9 mouse cellular contexts compared by ENCODE assay signal in the genomic region with DNA sequence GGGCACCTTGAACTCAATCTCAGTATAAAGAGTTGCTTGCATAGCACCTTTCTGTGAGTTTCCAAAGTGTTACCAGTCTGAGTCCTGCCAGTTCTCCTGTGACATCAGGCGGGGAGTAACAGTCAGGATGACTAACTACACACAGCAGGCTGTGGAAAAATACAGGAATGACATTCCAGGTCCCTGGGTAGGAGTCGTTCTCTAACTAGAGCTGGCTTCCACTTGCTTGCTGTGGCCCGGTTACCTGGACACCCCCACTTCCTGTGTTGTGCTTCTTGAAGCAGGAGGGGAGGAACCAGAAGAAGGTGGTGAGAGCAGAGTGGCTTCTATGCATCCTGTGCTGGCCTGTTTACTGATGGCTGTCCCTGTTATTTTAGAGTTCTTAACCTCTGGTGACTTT.
DNase-seq lines count a peak whose midpoint lies in the region; ATAC-seq lines count a peak whose summit lies in the region.
"Had no signal": no experiment of that assay in that cellular context is flagged by ENCODE, and none has a peak within 500 bp of the region (broad histone marks: within the 10 kb centered on the region; RNA-seq: fewer than 3 reads in every experiment).

No protein-coding gene starts in this region.

- DNase-seq in lung, adult 18-20 months: peak; percentile 34 to 56
- DNase-seq in lung, postnatal 10 days: no peak
- peak; percentile 10 for DNase-seq in adrenal gland, postnatal 10 days
- DNase-seq in thymus, postnatal 0 days (ENCODE audit: low spot score): peak; percentile 81
- DNase-seq in yolk sac, embryonic 10.5 days (ENCODE audit: low spot score): no peak
- no peak for DNase-seq in hindbrain, embryonic 11.5 days (ENCODE audit: low spot score)
- DNase-seq in gastrocnemius, adult 8-10 months (ENCODE audit: low spot score in 2 of 2): no peak

- H3K36me3 ChIP-seq in kidney, embryonic 16.5 days (ENCODE audit: insufficient read depth, low read length): no peaks in the 10 kb centered on the region
- H3K36me3 ChIP-seq in hindbrain, embryonic 11.5 days (ENCODE audit: control insufficient read depth, insufficient read depth, low read length): no peaks in the 10 kb centered on the region
- H3K36me3 ChIP-seq: midbrain, embryonic 12.5 days had no signal

- no peaks in the 10 kb centered on the region for H3K9me3 ChIP-seq in kidney, embryonic 16.5 days (ENCODE audit: low read length)
- H3K9me3 ChIP-seq in hindbrain, embryonic 11.5 days (ENCODE audit: control insufficient read depth, low read length): no peaks in the 10 kb centered on the region
- H3K9me3 ChIP-seq: midbrain, embryonic 12.5 days had no signal

- no peaks in the 10 kb centered on the region for H3K27me3 ChIP-seq in kidney, embryonic 16.5 days (ENCODE audit: insufficient read depth, low read length)
- no peaks in the 10 kb centered on the region for H3K27me3 ChIP-seq in hindbrain, embryonic 11.5 days (ENCODE audit: control insufficient read depth, insufficient read depth, low read length)
- H3K27me3 ChIP-seq: midbrain, embryonic 12.5 days had no signal

- H3K4me2 ChIP-seq in kidney, embryonic 16.5 days (replicated peaks; ENCODE audit: low read depth, low read length): no peak overlapping the region
- no peak overlapping the region for H3K4me2 ChIP-seq in hindbrain, embryonic 11.5 days (replicated peaks; ENCODE audit: low read depth, low read length)
- H3K4me2 ChIP-seq: midbrain, embryonic 12.5 days had no signal

- peak; percentile 57; the same call in 1 of the 2 replicates for ATAC-seq in kidney, embryonic 16.5 days (ENCODE audit: low FRiP score, low TSS enrichment)
- no peak for ATAC-seq in hindbrain, embryonic 11.5 days (ENCODE audit: low FRiP score)

- H3K4me3 ChIP-seq in kidney, embryonic 16.5 days (ENCODE audit: low read length): no peak overlapping the region
- no peak overlapping the region for H3K4me3 ChIP-seq in hindbrain, embryonic 11.5 days (ENCODE audit: low read depth, low read length)
- H3K4me3 ChIP-seq: midbrain, embryonic 12.5 days had no signal

- WGBS in kidney, embryonic 16.5 days: 32% methylated on average over 3 of the region's 3 CpGs
- 78% methylated on average over 3 of the region's 3 CpGs for WGBS in hindbrain, embryonic 11.5 days

- no peak overlapping the region for H3K9ac ChIP-seq in kidney, embryonic 16.5 days (replicated peaks; ENCODE audit: low read length)
- H3K9ac ChIP-seq in hindbrain, embryonic 11.5 days (ENCODE audit: low read depth, low read length): no peak overlapping the region
- H3K9ac ChIP-seq: midbrain, embryonic 12.5 days had no signal

- 0 out of 2 replicates have a peak, but pooled peaks cover 7% of the 10 kb centered on the region for H3K4me1 ChIP-seq in kidney, embryonic 16.5 days (ENCODE audit: insufficient read depth, low read length)
- no peaks in the 10 kb centered on the region for H3K4me1 ChIP-seq in hindbrain, embryonic 11.5 days (replicated peaks; ENCODE audit: control insufficient read depth, insufficient read depth, low read length)
- H3K4me1 ChIP-seq: midbrain, embryonic 12.5 days had no signal

- 0 out of 2 replicates have a peak overlapping the region, but pooled peaks have one; percentile 50 for H3K27ac ChIP-seq in kidney, embryonic 16.5 days (ENCODE audit: low read length)
- no peak overlapping the region for H3K27ac ChIP-seq in hindbrain, embryonic 11.5 days (ENCODE audit: low read depth, low read length)
- H3K27ac ChIP-seq: midbrain, embryonic 12.5 days had no signal

Comparison
In these comparisons a context has a peak if more than half of its experiments do, and no peak if none do; other contexts are left out.
1. DNase-seq: peak in lung, adult 18-20 months (2 of 2), adrenal gland, postnatal 10 days (single experiment) and thymus, postnatal 0 days (single experiment); none in lung, postnatal 10 days (single experiment), yolk sac, embryonic 10.5 days (single experiment), hindbrain, embryonic 11.5 days (single experiment) and gastrocnemius, adult 8-10 months (0 of 2).